Mouse (Mus musculus): ENCODE data around the gene Dcaf15. TPM values are rescaled to one million over a fixed set of nuclear protein-coding genes. Genes with fewer than 3 reads are reported as not detected.

Gene Dcaf15
- polyA plus RNA-seq, 1 experiment from 2014 or later: 15.2 TPM

GRCm38 (mm10) chr8:84057827-84058226, 46.7 kb downstream of the Dcaf15 start:
- Histone ChIP-seq H3K9me3 (ENCODE audit: control insufficient read depth, low read length) (no peaks in the 10 kb centered on the region), H3K27me3 (ENCODE audit: control insufficient read depth, insufficient read depth, low read length) (no peaks in the 10 kb centered on the region), H3K4me1 (ENCODE audit: control insufficient read depth, insufficient read depth, low read length) (no peaks in the 10 kb centered on the region), H3K4me2 (ENCODE audit: low read depth, severe bottlenecking) (no peak overlapping the region), H3K4me3 (ENCODE audit: low read depth, low read length) (no peak overlapping the region), H3K27ac (replicated peaks; ENCODE audit: low read depth, low read length) (no peak overlapping the region), H3K36me3 (ENCODE audit: control insufficient read depth, insufficient read depth, low read length) (no peaks in the 10 kb centered on the region), H3K9ac (ENCODE audit: low read length) (no peak overlapping the region)
- DNase-seq (ENCODE audit: low spot score) (no peak), ATAC-seq (ENCODE audit: insufficient number of reproducible peaks, low FRiP score, low TSS enrichment, low read depth) (no peak)
- 89% methylated on average over 1 of the region's 1 CpGs for WGBS

GRCm38 (mm10) chr8:84053229-84053628, 51.3 kb downstream of the Dcaf15 start:
- H3K9me3 ChIP-seq (ENCODE audit: control insufficient read depth, low read length): no peaks in the 10 kb centered on the region
- DNase-seq (ENCODE audit: low spot score) (no peak), ATAC-seq (ENCODE audit: insufficient number of reproducible peaks, low FRiP score, low TSS enrichment, low read depth) (no peak)
- no peak overlapping the region for H3K4me2 ChIP-seq (ENCODE audit: low read depth, severe bottlenecking)
- H3K27me3 ChIP-seq (ENCODE audit: control insufficient read depth, insufficient read depth, low read length): no peaks in the 10 kb centered on the region
- no peaks in the 10 kb centered on the region for H3K4me1 ChIP-seq (ENCODE audit: control insufficient read depth, insufficient read depth, low read length)
- H3K36me3 ChIP-seq (ENCODE audit: control insufficient read depth, insufficient read depth, low read length): no peaks in the 10 kb centered on the region
- WGBS: 95% methylated on average over 5 of the region's 5 CpGs
- H3K27ac ChIP-seq (replicated peaks; ENCODE audit: low read depth, low read length): no peak overlapping the region
- no peak overlapping the region for H3K9ac ChIP-seq (ENCODE audit: low read length)
- H3K4me3 ChIP-seq (ENCODE audit: low read depth, low read length): no peak overlapping the region

GRCm38 (mm10) chr8:84052746-84053145, 51.8 kb downstream of the Dcaf15 start:
- H3K27ac ChIP-seq (replicated peaks; ENCODE audit: low read depth, low read length): no peak overlapping the region

GRCm38 (mm10) chr8:84048171-84048570, 56.4 kb downstream of the Dcaf15 start:
- no peak for ATAC-seq (ENCODE audit: insufficient number of reproducible peaks, low FRiP score, low TSS enrichment, low read depth)
- no peak for DNase-seq (ENCODE audit: low spot score)
- no peak overlapping the region for H3K4me3 ChIP-seq (ENCODE audit: low read depth, low read length)
- H3K9ac ChIP-seq (ENCODE audit: low read length): no peak overlapping the region
- H3K27ac ChIP-seq (replicated peaks; ENCODE audit: low read depth, low read length): no peak overlapping the region
- no peak overlapping the region for H3K4me2 ChIP-seq (ENCODE audit: low read depth, severe bottlenecking)
- peaks cover 23% of the 10 kb centered on the region for H3K27me3 ChIP-seq (ENCODE audit: control insufficient read depth, insufficient read depth, low read length)
- H3K9me3 ChIP-seq (ENCODE audit: control insufficient read depth, low read length): no peaks in the 10 kb centered on the region
- no peaks in the 10 kb centered on the region for H3K36me3 ChIP-seq (ENCODE audit: control insufficient read depth, insufficient read depth, low read length)
- 69% methylated on average over 5 of the region's 5 CpGs for WGBS
- no peaks in the 10 kb centered on the region for H3K4me1 ChIP-seq (ENCODE audit: control insufficient read depth, insufficient read depth, low read length)

More at GRCm38 (mm10) chr8:84052746-84053145, 51.8 kb downstream of the Dcaf15 start:
- Histone ChIP-seq H3K4me2 (ENCODE audit: low read depth, severe bottlenecking) (no peak overlapping the region), H3K4me1 (ENCODE audit: control insufficient read depth, insufficient read depth, low read length) (no peaks in the 10 kb centered on the region), H3K9ac (ENCODE audit: low read length) (no peak overlapping the region), H3K9me3 (ENCODE audit: control insufficient read depth, low read length) (no peaks in the 10 kb centered on the region), H3K4me3 (ENCODE audit: low read depth, low read length) (no peak overlapping the region), H3K36me3 (ENCODE audit: control insufficient read depth, insufficient read depth, low read length) (no peaks in the 10 kb centered on the region), H3K27me3 (ENCODE audit: control insufficient read depth, insufficient read depth, low read length) (no peaks in the 10 kb centered on the region)
- DNase-seq (ENCODE audit: low spot score): no peak
- no peak for ATAC-seq (ENCODE audit: insufficient number of reproducible peaks, low FRiP score, low TSS enrichment, low read depth)
- WGBS: 91% methylated on average over 3 of the region's 3 CpGs

MicroRNA genes within 50 kb of the gene (microRNA counts, 519-probe panel; counts per million panel counts)
- 3,321 counts per million, percentile 42 among the panel's probes with 10 or more counts for microRNA mmu-miR-709

Small RNA genes lying within 50 kb of the gene (microRNA-seq; reads per million reads assigned to microRNA genes)
- gene Mir709: not detected

Other genes starting within 250 kb of the Dcaf15 start
- gene Adgrl1, start 204.7 kb downstream of the Dcaf15 start, polyA plus RNA-seq (2014; fragmentation: Nextera tagmentation; extraction: Ambion mirVana): 20.7 and 23.0 TPM in 2 replicates
- 0.76 and 0.81 TPM in 2 replicates for gene Gm10644, start 149.6 kb downstream of the Dcaf15 start, polyA plus RNA-seq (2014; fragmentation: Nextera tagmentation; extraction: Ambion mirVana)
- 81.8 and 84.1 TPM in 2 replicates for gene Asf1b, start 149.3 kb downstream of the Dcaf15 start, polyA plus RNA-seq (2014; fragmentation: Nextera tagmentation; extraction: Ambion mirVana)
- 145 and 156 TPM in 2 replicates for gene Prkaca, start 131.8 kb downstream of the Dcaf15 start, polyA plus RNA-seq (2014; fragmentation: Nextera tagmentation; extraction: Ambion mirVana)
- 18.9 and 19.0 TPM in 2 replicates for gene Samd1, start 107.1 kb downstream of the Dcaf15 start, polyA plus RNA-seq (2014; fragmentation: Nextera tagmentation; extraction: Ambion mirVana)
- gene 1700067K01Rik, start 103.3 kb downstream of the Dcaf15 start, polyA plus RNA-seq (2014; fragmentation: Nextera tagmentation; extraction: Ambion mirVana): 1.2 and 1.5 TPM in 2 replicates
- 0.18 and 0.35 TPM in 2 replicates for gene 2210011C24Rik, start 92.6 kb downstream of the Dcaf15 start, polyA plus RNA-seq (2014; fragmentation: Nextera tagmentation; extraction: Ambion mirVana)
- gene Palm3, start 83.3 kb downstream of the Dcaf15 start, polyA plus RNA-seq (2014; fragmentation: Nextera tagmentation; extraction: Ambion mirVana): 1.1 and 2.1 TPM in 2 replicates
- gene Il27ra, start 62.2 kb downstream of the Dcaf15 start, polyA plus RNA-seq (2014; fragmentation: Nextera tagmentation; extraction: Ambion mirVana): 0.20 and 0.27 TPM in 2 replicates
- not detected in 2 replicates for gene Rln3, start 59.8 kb downstream of the Dcaf15 start, polyA plus RNA-seq (2014; fragmentation: Nextera tagmentation; extraction: Ambion mirVana)
- 1.2 and 1.3 TPM in 2 replicates for gene Gm10643, start 39.6 kb downstream of the Dcaf15 start, polyA plus RNA-seq (2014; fragmentation: Nextera tagmentation; extraction: Ambion mirVana)
- 11.9 and 12.9 TPM in 2 replicates for gene Rfx1, start 37.9 kb downstream of the Dcaf15 start, polyA plus RNA-seq (2014; fragmentation: Nextera tagmentation; extraction: Ambion mirVana)
- gene Podnl1, start 21.2 kb upstream of the Dcaf15 start, polyA plus RNA-seq (2014; fragmentation: Nextera tagmentation; extraction: Ambion mirVana): 0.10 and 0.17 TPM in 2 replicates
- 15.2 and 15.7 TPM in 2 replicates for gene Cc2d1a, start 43.2 kb upstream of the Dcaf15 start, polyA plus RNA-seq (2014; fragmentation: Nextera tagmentation; extraction: Ambion mirVana)
- gene 4930432K21Rik, start 43.3 kb upstream of the Dcaf15 start, polyA plus RNA-seq (2014; fragmentation: Nextera tagmentation; extraction: Ambion mirVana): 0.61 and 0.89 TPM in 2 replicates
- gene Nanos3, start 80.4 kb upstream of the Dcaf15 start, polyA plus RNA-seq (2014; fragmentation: Nextera tagmentation; extraction: Ambion mirVana): 4.3 and 4.9 TPM in 2 replicates
- 23.9 and 24.5 TPM in 2 replicates for gene Zswim4, start 132.3 kb upstream of the Dcaf15 start, polyA plus RNA-seq (2014; fragmentation: Nextera tagmentation; extraction: Ambion mirVana)
- 361 and 375 TPM in 2 replicates for gene D8Ertd738e, start 145.0 kb upstream of the Dcaf15 start, polyA plus RNA-seq (2014; fragmentation: Nextera tagmentation; extraction: Ambion mirVana)
- gene Mri1, start 152.6 kb upstream of the Dcaf15 start, polyA plus RNA-seq (2014; fragmentation: Nextera tagmentation; extraction: Ambion mirVana): 56.0 and 61.4 TPM in 2 replicates
- 19.9 and 21.6 TPM in 2 replicates for gene Ccdc130, start 165.6 kb upstream of the Dcaf15 start, polyA plus RNA-seq (2014; fragmentation: Nextera tagmentation; extraction: Ambion mirVana)